Mouse (Mus musculus) G1E (cell line): ENCODE data around the gene Tmem132b.

Experiments
- CTCF ChIP-seq: IDR thresholded peaks from 2 replicates; pipeline ENCODE4 v1.5.1; 2012; ENCODE audit warnings: low read depth, low read length, inconsistent platforms, mixed read lengths
- GATA1 ChIP-seq: IDR thresholded peaks from 2 replicates; pipeline ENCODE4 v1.6.1; 2012; ENCODE audit warnings: borderline replicate concordance, low read length, inconsistent platforms, mixed read lengths
- GATA2 ChIP-seq: IDR thresholded peaks from 2 replicates; pipeline ENCODE4 v1.6.1; 2012; ENCODE audit warnings: low read depth, low read length, inconsistent platforms, borderline replicate concordance
- POLR2AphosphoS5 ChIP-seq: IDR thresholded peaks from 2 replicates; pipeline ENCODE4 v1.6.1; 2012; ENCODE audit warnings: low read depth, low read length, inconsistent platforms; ENCODE audit not compliant: insufficient replicate concordance
- TAL1 ChIP-seq: conservative IDR thresholded peaks from 2 replicates; pipeline ENCODE4 v1.6.1; 2012; ENCODE audit warnings: low read depth, low read length, inconsistent platforms, mixed read lengths

- TF ChIP-seq GATA1 (no peak), CTCF (no peak), TAL1 (no peak), POLR2AphosphoS5 (no peak), GATA2 (no peak)
These were observed 56.6 kb downstream of the Tmem132b start for GRCm38 (mm10) chr5:125588203-125588602.
